In genomic region chr7:113156861-113157747, GRCm38 (mm10) we compare ENCODE assay signal across 20 mouse cellular contexts. TPM values are rescaled to one million over a fixed set of nuclear protein-coding genes. Genes with fewer than 3 reads are reported as not detected.
DNase-seq lines count a peak whose midpoint lies in the region; ATAC-seq and TF ChIP-seq lines count a peak whose summit lies in the region.
"Had no signal": no experiment of that assay in that cellular context is flagged by ENCODE, and none has a peak within 500 bp of the region (broad histone marks: within the 10 kb centered on the region; RNA-seq: fewer than 3 reads in every experiment).

No protein-coding gene starts in this region.

- intact Hi-C loops in gastrocnemius, adult 2 months (cut with DNase I), result no loop called here

- H3K4me1 ChIP-seq in kidney, adult 2 months (ENCODE audit: control insufficient read depth, insufficient read depth, low read length), result no peaks in the 10 kb centered on the region
- H3K4me1 ChIP-seq in kidney, embryonic 14.5 days (ENCODE audit: control insufficient read depth, insufficient read depth, low read length), result peaks cover 4% of the 10 kb centered on the region; the same call in 1 of the 2 replicates
- H3K4me1 ChIP-seq in lung, embryonic 14.5 days (ENCODE audit: insufficient read depth), result no peaks in the 10 kb centered on the region
- peaks cover 5% of the 10 kb centered on the region for H3K4me1 ChIP-seq in lung, adult 2 months (ENCODE audit: control insufficient read depth, insufficient read depth, low read length)
- H3K4me1 ChIP-seq: intestine, embryonic 15.5 days; limb, embryonic 15.5 days; liver, embryonic 15.5 days had no signal

- WGBS in kidney, adult 2 months, result 60% methylated on average over 12 of the region's 12 CpGs
- WGBS in kidney, embryonic 14.5 days, result 82% methylated on average over 12 of the region's 12 CpGs
- WGBS in lung, embryonic 14.5 days, result 73% methylated on average over 12 of the region's 12 CpGs
- WGBS in lung, adult 2 months, result 50% methylated on average over 12 of the region's 12 CpGs

- no peak overlapping the region for H3K4me3 ChIP-seq in gastrocnemius, adult 2 months
- H3K4me3 ChIP-seq in kidney, adult 2 months (ENCODE audit: insufficient read depth, low read depth, low read length), result no peak overlapping the region
- H3K4me3 ChIP-seq in kidney, embryonic 14.5 days (ENCODE audit: low read length), result no peak overlapping the region
- no peak overlapping the region for H3K4me3 ChIP-seq in lung, embryonic 14.5 days (ENCODE audit: low read depth, low read length)
- H3K4me3 ChIP-seq in lung, adult 2 months (replicated peaks; ENCODE audit: extremely low read depth, low read depth, low read length), result no peak overlapping the region
- H3K4me3 ChIP-seq: embryonic facial prominence, embryonic 12.5 days; erythroblast, embryonic 14.5 days; heart, embryonic 12.5 days; intestine, embryonic 15.5 days; limb, embryonic 15.5 days; liver, embryonic 15.5 days; midbrain, embryonic 12.5 days had no signal

- DNase-seq in gastrocnemius, adult 2 months, result no peak
- DNase-seq in gastrocnemius, postnatal 10 days, result no peak
- peak; percentile 74 for DNase-seq in kidney, adult 2 months
- DNase-seq in lung, embryonic 14.5 days, result peak; percentile 17
- no peak for DNase-seq in lung, adult 2 months
- DNase-seq in thymus, postnatal 10 days (ENCODE audit: low spot score in 2 of 2), result no peak
- DNase-seq: cerebellum, adult 9-11 months; layer of hippocampus, postnatal 36 days; lung, postnatal 10 days; thymus, postnatal 14 days had no signal

- H3K9me3 ChIP-seq in kidney, embryonic 14.5 days (ENCODE audit: control insufficient read depth, low read length), result no peaks in the 10 kb centered on the region
- no peaks in the 10 kb centered on the region for H3K9me3 ChIP-seq in lung, embryonic 14.5 days (ENCODE audit: low read depth, low read length)
- H3K9me3 ChIP-seq: embryonic facial prominence, embryonic 12.5 days; G1E; heart, embryonic 12.5 days; intestine, embryonic 15.5 days; limb, embryonic 15.5 days; liver, embryonic 15.5 days; midbrain, embryonic 12.5 days had no signal

- H3K4me2 ChIP-seq in kidney, embryonic 14.5 days (replicated peaks; ENCODE audit: low read depth, low read length), result no peak overlapping the region
- H3K4me2 ChIP-seq in lung, embryonic 14.5 days, result no peak overlapping the region
- H3K4me2 ChIP-seq: embryonic facial prominence, embryonic 12.5 days; heart, embryonic 12.5 days; intestine, embryonic 15.5 days; limb, embryonic 15.5 days; liver, embryonic 15.5 days; midbrain, embryonic 12.5 days had no signal

- no peak for TF ChIP-seq CTCF in gastrocnemius, adult 2 months (IDR thresholded peaks at IDR 0.05)
- no peak for TF ChIP-seq CTCF in kidney, adult 2 months (conservative IDR thresholded peaks at IDR 0.05; ENCODE audit: insufficient read depth, insufficient read length, low read depth, low read length)
- no peak for TF ChIP-seq CTCF in lung, embryonic 14.5 days (IDR thresholded peaks at IDR 0.05; ENCODE audit: low read depth)
- no peak for TF ChIP-seq CTCF in lung, adult 2 months (IDR thresholded peaks at IDR 0.05; ENCODE audit: insufficient read depth, low read length)

- H3K27me3 ChIP-seq in kidney, adult 2 months (replicated peaks; ENCODE audit: control insufficient read depth, insufficient read depth, low read length), result no peaks in the 10 kb centered on the region
- H3K27me3 ChIP-seq in kidney, embryonic 14.5 days (ENCODE audit: control insufficient read depth, insufficient read depth, low read length), result no peaks in the 10 kb centered on the region
- no peaks in the 10 kb centered on the region for H3K27me3 ChIP-seq in lung, embryonic 14.5 days (ENCODE audit: insufficient read depth, low read length)
- H3K27me3 ChIP-seq: embryonic facial prominence, embryonic 12.5 days; intestine, embryonic 15.5 days; limb, embryonic 15.5 days; liver, embryonic 15.5 days; midbrain, embryonic 12.5 days had no signal

- no peak for ATAC-seq in kidney, embryonic 14.5 days (ENCODE audit: low FRiP score, low TSS enrichment)
- ATAC-seq in lung, embryonic 14.5 days (ENCODE audit: insufficient read depth), result no peak
- ATAC-seq: forebrain, embryonic 14.5 days; intestine, embryonic 15.5 days had no signal

- peak overlapping the region; percentile 77 for H3K27ac ChIP-seq in gastrocnemius, adult 2 months
- H3K27ac ChIP-seq in kidney, adult 2 months (ENCODE audit: insufficient read depth, low read depth, low read length), result peak overlapping the region; percentile 82
- no peak overlapping the region for H3K27ac ChIP-seq in kidney, embryonic 14.5 days (ENCODE audit: low read depth, low read length)
- H3K27ac ChIP-seq in lung, embryonic 14.5 days (ENCODE audit: low read depth), result no peak overlapping the region
- H3K27ac ChIP-seq: embryonic facial prominence, embryonic 12.5 days; intestine, embryonic 15.5 days; limb, embryonic 15.5 days; liver, embryonic 15.5 days; midbrain, embryonic 12.5 days had no signal

- no peaks in the 10 kb centered on the region for H3K36me3 ChIP-seq in kidney, adult 2 months (ENCODE audit: control insufficient read depth, insufficient read depth, low read length)
- no peaks in the 10 kb centered on the region for H3K36me3 ChIP-seq in kidney, embryonic 14.5 days (ENCODE audit: control insufficient read depth, insufficient read depth, low read length)
- H3K36me3 ChIP-seq in lung, embryonic 14.5 days (ENCODE audit: insufficient read depth), result no peaks in the 10 kb centered on the region
- H3K36me3 ChIP-seq: embryonic facial prominence, embryonic 12.5 days; G1E; heart, embryonic 12.5 days; intestine, embryonic 15.5 days; limb, embryonic 15.5 days; liver, embryonic 15.5 days; midbrain, embryonic 12.5 days had no signal

- no peak overlapping the region for H3K9ac ChIP-seq in kidney, embryonic 14.5 days (ENCODE audit: low read depth, low read length)
- H3K9ac ChIP-seq in lung, embryonic 14.5 days, result no peak overlapping the region
- H3K9ac ChIP-seq: embryonic facial prominence, embryonic 12.5 days; heart, embryonic 12.5 days; intestine, embryonic 15.5 days; limb, embryonic 15.5 days; liver, embryonic 15.5 days; midbrain, embryonic 12.5 days had no signal

- no peak for TF ChIP-seq POLR2A in kidney, adult 2 months (IDR thresholded peaks at IDR 0.05; ENCODE audit: low read depth, low read length)
- TF ChIP-seq POLR2A in lung, adult 2 months (IDR thresholded peaks at IDR 0.05; ENCODE audit: borderline replicate concordance, extremely low read depth, low read depth, low read length), result no peak

RNA-seq across cellular contexts. Expression of gene Arntl, which starts 50.2 kb away (rescaled TPM):
- total RNA-seq in gastrocnemius, adult 2 months (2021), result 10 to 100 TPM; 17.6 to 39.4 TPM
- total RNA-seq in gastrocnemius, postnatal 10 days (2021), result 10 to 100 TPM in 1 of 2 experiments, 1 to 10 TPM in 1; 9.4 to 11.4 TPM
- 6.0 and 7.3 TPM in 2 replicates for polyA plus RNA-seq in kidney, adult 2 months (2012; rRNA removed)
- polyA plus RNA-seq in kidney, embryonic 14.5 days (2014; fragmentation: Nextera tagmentation; extraction: Ambion mirVana), result 8.0 and 11.2 TPM in 2 replicates
- 10.3 and 10.6 TPM in 2 replicates for polyA plus RNA-seq in lung, embryonic 14.5 days (2014; fragmentation: Nextera tagmentation; extraction: Ambion mirVana)
- 4.6 and 15.8 TPM in 2 replicates for polyA plus RNA-seq in lung, adult 2 months (2012; rRNA removed)

Comparison
In these comparisons a context has a peak if more than half of its experiments do, and no peak if none do; other contexts are left out.
1. DNase-seq: peak in kidney, adult 2 months (single experiment) and lung, embryonic 14.5 days (single experiment); none in gastrocnemius, adult 2 months (single experiment), gastrocnemius, postnatal 10 days (single experiment), lung, adult 2 months (single experiment) and thymus, postnatal 10 days (0 of 2).
2. H3K27ac ChIP-seq: peak in gastrocnemius, adult 2 months (single experiment) and kidney, adult 2 months (single experiment); none in kidney, embryonic 14.5 days (single experiment) and lung, embryonic 14.5 days (single experiment).